Mouse (Mus musculus): ENCODE measurements around the gene Gm8374.
"Not testable (repeated sequence)": the region's sequence is repeated elsewhere in the genome, so short reads cannot be mapped to it uniquely, and the experiment has no call there.

Gm8374 gene

GRCm38 (mm10) chr14:7365034-7365433, at the start of gene Gm8374:
Gm8374 (minus strand) TSS chr14:7365134.
- in situ Hi-C loops (cut with MseI, MboI), result not testable (repeated sequence)

GRCm38 (mm10) chr14:7332295-7332694, 32.6 kb downstream of the Gm8374 start, which contains the start of gene Gm5797:
Gm5797 (minus strand) TSS chr14:7332395.
- in situ Hi-C loops (cut with MseI, MboI), result not testable (repeated sequence)

DNA sequence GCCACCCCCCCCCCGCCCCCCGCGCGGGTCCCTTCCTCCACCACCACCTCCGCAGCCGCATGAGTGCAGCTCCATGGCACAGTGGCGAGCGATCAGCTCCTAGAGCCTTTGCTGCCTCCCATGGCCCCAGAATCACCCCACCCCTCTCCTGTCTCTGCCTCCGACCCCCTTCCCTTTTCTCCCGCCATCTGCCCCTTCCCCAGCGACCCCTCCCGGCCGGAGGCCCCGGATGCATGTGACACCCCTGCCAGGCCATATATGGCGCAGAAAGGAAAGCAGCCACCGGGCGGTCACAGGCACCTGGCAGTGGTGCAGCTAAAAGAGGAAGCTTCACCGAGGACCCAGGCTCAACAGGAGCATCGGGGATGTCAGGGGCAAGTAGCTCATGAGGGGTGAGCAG, 49.8 kb downstream of the Gm8374 start:
- in situ Hi-C loops (cut with MseI, MboI), result not testable (repeated sequence)

GRCm38 (mm10) chr14:7314661-7315060, 50.3 kb downstream of the Gm8374 start, which contains the start of gene Gm3739:
Gm3739 (minus strand) TSS chr14:7315049.
- in situ Hi-C loops (cut with MseI, MboI), result not testable (repeated sequence)
